Mouse (Mus musculus): ENCODE data around the gene Tada2a. TPM values are rescaled to one million over a fixed set of nuclear protein-coding genes. Genes with fewer than 3 reads are reported as not detected.

The Tada2a gene
- polyA plus RNA-seq, 1 experiment from 2014 or later, result 20.7 TPM

DNA sequence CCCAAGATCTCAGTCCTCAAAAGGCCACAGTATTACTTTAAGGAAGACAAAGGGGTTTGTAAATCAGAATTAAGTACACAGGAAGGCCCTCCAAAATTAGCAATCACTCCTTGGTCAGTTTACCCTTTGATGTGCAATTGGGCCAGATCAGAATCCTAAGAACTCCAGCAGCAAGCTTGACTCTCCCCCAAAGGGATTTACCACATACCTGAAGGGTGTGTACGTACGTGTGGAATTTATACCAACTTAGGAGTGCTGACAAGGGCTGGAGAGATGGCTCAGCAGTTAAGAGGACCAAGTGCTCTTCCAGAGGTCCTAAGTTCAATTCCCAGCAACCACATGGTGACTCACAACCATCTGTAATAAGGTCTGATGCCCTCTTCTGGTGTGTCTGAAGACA lies 67.5 kb downstream of the Tada2a start:
- 77% methylated on average over 2 of the region's 2 CpGs for WGBS
- Histone ChIP-seq H3K4me3 (ENCODE audit: low read length) (no peak overlapping the region), H3K4me2 (ENCODE audit: low read depth, low read length) (no peak overlapping the region), H3K9me3 (replicated peaks; ENCODE audit: control insufficient read depth, low read length) (no peaks in the 10 kb centered on the region), H3K36me3 (ENCODE audit: control insufficient read depth, insufficient read depth) (no peaks in the 10 kb centered on the region), H3K27ac (ENCODE audit: low read length) (no peak overlapping the region), H3K9ac (ENCODE audit: low read length) (no peak overlapping the region), H3K4me1 (ENCODE audit: control insufficient read depth, insufficient read depth, low read length) (peaks cover 14% of the 10 kb centered on the region), H3K27me3 (ENCODE audit: control insufficient read depth, insufficient read depth, low read length) (peaks cover 16% of the 10 kb centered on the region)
- ATAC-seq (replicated peaks; ENCODE audit: extremely low read depth, insufficient read depth, low FRiP score), result no peak

DNA sequence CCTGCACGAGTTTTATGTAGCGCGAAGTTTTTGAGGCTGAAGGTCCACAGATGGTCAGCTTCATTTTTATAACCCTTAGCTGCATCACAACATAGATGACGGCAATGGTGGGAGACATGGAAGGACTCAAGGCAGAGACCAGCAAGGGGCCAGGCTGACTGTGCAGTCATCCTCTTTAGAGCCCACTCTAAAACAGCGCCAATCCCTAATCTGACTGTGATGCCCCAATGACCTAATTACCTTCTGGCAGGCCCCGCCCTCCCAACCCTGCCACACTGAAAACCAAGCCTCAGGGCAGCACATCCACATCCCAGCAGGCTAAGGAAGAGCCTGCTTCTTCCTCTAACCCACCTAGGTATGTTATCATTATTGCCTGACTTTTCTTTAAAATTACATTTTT lies 68.8 kb downstream of the Tada2a start:
- no peak for ATAC-seq (replicated peaks; ENCODE audit: extremely low read depth, insufficient read depth, low FRiP score)
- H3K4me3 ChIP-seq (ENCODE audit: low read length), result no peak overlapping the region
- 82% methylated on average over 6 of the region's 6 CpGs for WGBS

DNA sequence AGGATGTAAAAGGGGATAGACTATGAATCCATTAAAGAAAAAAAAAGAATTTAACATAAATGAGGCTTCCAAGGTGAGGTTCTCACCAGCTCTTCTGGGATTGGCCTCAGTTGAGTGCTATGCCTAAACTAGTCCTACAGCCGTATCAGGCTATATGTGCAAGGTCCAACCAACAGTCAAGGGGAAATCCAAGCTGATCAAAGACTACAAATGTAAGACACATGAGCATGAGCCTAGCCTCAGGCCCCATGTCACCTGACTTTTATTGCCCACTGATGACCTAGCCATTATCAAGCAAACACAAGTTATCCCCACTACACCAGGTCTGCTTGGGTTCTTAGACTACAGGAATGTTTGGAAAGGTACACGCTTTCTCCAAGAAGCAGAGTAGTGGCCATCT lies 69.6 kb downstream of the Tada2a start:
- peaks cover 5% of the 10 kb centered on the region; the same call in 1 of the 2 replicates for H3K4me1 ChIP-seq (ENCODE audit: control insufficient read depth, insufficient read depth, low read length)
- H3K36me3 ChIP-seq (ENCODE audit: control insufficient read depth, insufficient read depth), result no peaks in the 10 kb centered on the region
- H3K9me3 ChIP-seq (replicated peaks; ENCODE audit: control insufficient read depth, low read length), result peaks cover 6% of the 10 kb centered on the region
- H3K27me3 ChIP-seq (ENCODE audit: control insufficient read depth, insufficient read depth, low read length), result peaks cover 4% of the 10 kb centered on the region; the same call in 1 of the 2 replicates
- H3K4me2 ChIP-seq (ENCODE audit: low read depth, low read length), result no peak overlapping the region
- 90% methylated on average over 2 of the region's 2 CpGs for WGBS
- no peak overlapping the region for H3K27ac ChIP-seq (ENCODE audit: low read length)
- H3K4me3 ChIP-seq (ENCODE audit: low read length), result no peak overlapping the region
- no peak overlapping the region for H3K9ac ChIP-seq (ENCODE audit: low read length)
- ATAC-seq (replicated peaks; ENCODE audit: extremely low read depth, insufficient read depth, low FRiP score), result no peak

More for the DNA sequence above, 68.8 kb downstream of the Tada2a start:
- Histone ChIP-seq H3K27ac (ENCODE audit: low read length) (no peak overlapping the region), H3K4me1 (ENCODE audit: control insufficient read depth, insufficient read depth, low read length) (peaks cover 5% of the 10 kb centered on the region; the same call in 1 of the 2 replicates), H3K9ac (ENCODE audit: low read length) (no peak overlapping the region), H3K9me3 (replicated peaks; ENCODE audit: control insufficient read depth, low read length) (peaks cover 4% of the 10 kb centered on the region), H3K36me3 (ENCODE audit: control insufficient read depth, insufficient read depth) (no peaks in the 10 kb centered on the region), H3K27me3 (ENCODE audit: control insufficient read depth, insufficient read depth, low read length) (peaks cover 7% of the 10 kb centered on the region; the same call in 1 of the 2 replicates), H3K4me2 (ENCODE audit: low read depth, low read length) (no peak overlapping the region)

DNA sequence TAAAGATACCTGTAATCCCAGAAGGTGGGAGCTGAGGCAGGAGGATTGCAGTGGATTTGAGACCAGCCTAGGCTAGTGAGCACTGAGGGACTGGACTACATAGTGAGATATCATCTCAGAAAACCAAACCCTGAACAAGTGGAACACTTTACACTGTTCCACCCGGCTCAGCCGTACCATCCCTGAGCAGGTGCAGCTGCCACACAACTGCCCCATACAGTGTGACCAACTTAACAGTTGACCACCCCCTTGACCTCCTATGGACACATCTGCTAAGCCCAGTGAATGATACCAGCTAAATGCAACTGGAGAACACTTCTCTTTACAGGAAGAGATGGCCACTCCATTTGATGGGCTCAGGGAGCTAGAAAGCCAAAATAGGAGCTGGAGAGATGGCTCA lies 72.0 kb downstream of the Tada2a start:
- no peak overlapping the region for H3K9ac ChIP-seq (ENCODE audit: low read length)
- no peaks in the 10 kb centered on the region for H3K36me3 ChIP-seq (ENCODE audit: control insufficient read depth, insufficient read depth)
- no peak overlapping the region for H3K27ac ChIP-seq (ENCODE audit: low read length)
- peaks cover 2% of the 10 kb centered on the region; the same call in 1 of the 2 replicates for H3K4me1 ChIP-seq (ENCODE audit: control insufficient read depth, insufficient read depth, low read length)
- peaks cover 4% of the 10 kb centered on the region; the same call in 1 of the 2 replicates for H3K27me3 ChIP-seq (ENCODE audit: control insufficient read depth, insufficient read depth, low read length)
- H3K9me3 ChIP-seq (replicated peaks; ENCODE audit: control insufficient read depth, low read length), result peaks cover 6% of the 10 kb centered on the region
- H3K4me3 ChIP-seq (ENCODE audit: low read length), result no peak overlapping the region
- no peak for ATAC-seq (replicated peaks; ENCODE audit: extremely low read depth, insufficient read depth, low FRiP score)
- H3K4me2 ChIP-seq (ENCODE audit: low read depth, low read length), result no peak overlapping the region
- WGBS, result 89% methylated on average over 2 of the region's 2 CpGs

DNA sequence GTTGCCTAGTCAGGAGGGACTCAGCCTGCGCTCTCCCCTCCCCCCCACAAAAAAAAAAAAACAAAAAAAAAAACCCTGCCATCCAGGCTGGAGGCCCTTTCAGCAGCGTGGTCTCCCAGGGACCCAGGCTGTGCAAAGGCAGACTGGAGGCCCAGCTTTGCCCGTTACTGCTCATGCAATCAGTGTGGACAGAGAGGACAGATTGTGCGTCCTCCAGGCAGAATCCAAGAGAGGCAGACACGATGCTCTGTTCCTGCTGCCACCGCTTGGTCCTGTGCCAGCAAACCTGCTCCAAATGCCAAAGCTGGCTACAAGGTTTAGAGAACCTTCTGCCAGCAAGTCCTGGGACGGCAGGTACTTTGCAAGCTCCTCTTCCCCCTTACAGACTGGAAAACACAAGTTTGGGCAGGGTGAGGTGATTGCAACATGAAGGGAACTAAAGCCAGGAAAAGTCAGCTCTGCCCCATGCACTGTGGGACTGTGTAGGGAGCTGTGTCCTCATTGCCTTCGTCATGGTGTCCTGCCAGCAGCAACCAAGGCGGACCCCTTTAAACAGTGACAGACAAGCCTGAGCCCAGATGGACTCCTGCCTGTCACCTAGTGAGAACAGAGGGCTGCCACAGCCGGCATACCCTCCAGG lies 75.8 kb downstream of the Tada2a start:
- H3K9me3 ChIP-seq (replicated peaks; ENCODE audit: control insufficient read depth, low read length), result peaks cover 6% of the 10 kb centered on the region
- ATAC-seq (replicated peaks; ENCODE audit: extremely low read depth, insufficient read depth, low FRiP score), result no peak; the same call in 1 of the 2 replicates
- H3K27me3 ChIP-seq (ENCODE audit: control insufficient read depth, insufficient read depth, low read length), result no peaks in the 10 kb centered on the region
- H3K36me3 ChIP-seq (ENCODE audit: control insufficient read depth, insufficient read depth), result no peaks in the 10 kb centered on the region
- no peak overlapping the region for H3K9ac ChIP-seq (ENCODE audit: low read length)
- H3K4me3 ChIP-seq (ENCODE audit: low read length), result no peak overlapping the region
- 0 out of 2 replicates have a peak, but pooled peaks cover 2% of the 10 kb centered on the region for H3K4me1 ChIP-seq (ENCODE audit: control insufficient read depth, insufficient read depth, low read length)
- H3K27ac ChIP-seq (ENCODE audit: low read length), result no peak overlapping the region
- WGBS, result 49% methylated on average over 10 of the region's 10 CpGs
- H3K4me2 ChIP-seq (ENCODE audit: low read depth, low read length), result no peak overlapping the region

DNA sequence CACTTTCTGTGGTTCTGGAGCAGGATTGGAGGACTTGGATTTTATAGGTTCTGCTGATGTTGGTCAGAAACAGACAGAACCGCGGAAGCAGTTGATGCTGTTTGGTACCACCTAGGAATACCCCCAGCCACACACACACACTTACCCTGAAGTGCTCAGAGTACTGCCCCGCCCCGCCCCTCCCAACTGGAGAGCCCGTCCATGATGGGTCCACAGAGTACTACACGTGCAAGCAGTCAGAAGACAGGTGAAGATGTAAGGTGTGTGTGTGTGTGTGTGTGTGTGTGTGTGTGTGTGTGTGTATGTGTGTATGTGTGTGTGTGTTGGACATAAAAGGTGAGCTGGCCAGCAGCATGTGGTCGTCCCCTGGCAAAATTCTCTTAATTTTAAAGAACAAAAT lies 76.3 kb downstream of the Tada2a start:
- 84% methylated on average over 7 of the region's 7 CpGs for WGBS
- Histone ChIP-seq H3K27ac (ENCODE audit: low read length) (no peak overlapping the region), H3K36me3 (ENCODE audit: control insufficient read depth, insufficient read depth) (no peaks in the 10 kb centered on the region), H3K4me3 (ENCODE audit: low read length) (no peak overlapping the region), H3K9ac (ENCODE audit: low read length) (no peak overlapping the region), H3K9me3 (replicated peaks; ENCODE audit: control insufficient read depth, low read length) (peaks cover 6% of the 10 kb centered on the region), H3K4me1 (ENCODE audit: control insufficient read depth, insufficient read depth, low read length) (0 out of 2 replicates have a peak, but pooled peaks cover 2% of the 10 kb centered on the region), H3K27me3 (ENCODE audit: control insufficient read depth, insufficient read depth, low read length) (peaks cover 1% of the 10 kb centered on the region; the same call in 1 of the 2 replicates), H3K4me2 (ENCODE audit: low read depth, low read length) (no peak overlapping the region)
- no peak for ATAC-seq (replicated peaks; ENCODE audit: extremely low read depth, insufficient read depth, low FRiP score)

DNA sequence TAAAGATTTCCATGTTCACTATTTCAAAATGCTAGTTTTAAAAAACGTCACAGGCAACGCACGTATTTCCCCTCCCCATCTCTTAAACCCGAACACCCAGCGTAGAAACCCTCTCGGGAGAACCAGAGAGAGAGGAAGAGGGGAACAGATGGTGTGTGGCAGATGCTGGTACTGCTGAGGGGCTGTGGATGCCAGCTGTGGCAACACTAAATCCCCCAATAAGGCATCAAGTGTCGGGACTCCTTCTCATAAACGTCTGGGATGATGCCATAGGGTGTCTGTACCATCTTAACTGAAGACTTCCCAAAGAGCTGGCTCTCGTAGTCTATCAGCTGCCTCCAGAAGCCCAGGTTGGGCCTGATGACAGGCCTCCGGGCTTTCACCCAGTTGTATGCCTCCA lies 81.0 kb downstream of the Tada2a start:
- H3K9ac ChIP-seq (ENCODE audit: low read length), result no peak overlapping the region
- no peak overlapping the region for H3K4me2 ChIP-seq (ENCODE audit: low read depth, low read length)
- H3K27ac ChIP-seq (ENCODE audit: low read length), result no peak overlapping the region
- no peaks in the 10 kb centered on the region for H3K36me3 ChIP-seq (ENCODE audit: control insufficient read depth, insufficient read depth)
- H3K9me3 ChIP-seq (replicated peaks; ENCODE audit: control insufficient read depth, low read length), result no peaks in the 10 kb centered on the region
- H3K27me3 ChIP-seq (ENCODE audit: control insufficient read depth, insufficient read depth, low read length), result peaks cover 4% of the 10 kb centered on the region; the same call in 1 of the 2 replicates
- no peak for ATAC-seq (replicated peaks; ENCODE audit: extremely low read depth, insufficient read depth, low FRiP score)
- no peak overlapping the region for H3K4me3 ChIP-seq (ENCODE audit: low read length)
- whole genome bisulfite sequencing, result 83% methylated on average over 10 of the region's 10 CpGs
- no peaks in the 10 kb centered on the region for H3K4me1 ChIP-seq (ENCODE audit: control insufficient read depth, insufficient read depth, low read length)

DNA sequence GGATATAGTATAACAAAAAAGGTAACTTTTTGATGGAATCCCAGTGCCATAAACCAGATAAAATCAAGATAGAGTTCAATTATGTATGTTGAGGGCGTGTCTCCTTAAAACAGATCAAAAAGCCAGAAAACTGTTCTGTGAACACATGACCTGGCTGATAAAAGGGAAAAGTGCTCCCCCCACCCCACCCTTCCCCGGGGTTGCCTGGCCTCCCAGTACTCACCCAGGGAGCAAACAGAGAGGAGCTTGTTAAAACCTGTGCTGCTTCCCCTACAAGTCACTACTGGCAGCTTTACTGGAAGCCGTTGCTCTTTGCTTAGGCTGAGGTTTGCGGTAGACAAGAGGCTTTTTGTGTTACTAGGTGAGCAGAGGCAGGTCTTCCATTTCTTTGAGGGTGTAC lies 82.1 kb downstream of the Tada2a start:
- ATAC-seq (replicated peaks; ENCODE audit: extremely low read depth, insufficient read depth, low FRiP score), result no peak
- Histone ChIP-seq H3K36me3 (ENCODE audit: control insufficient read depth, insufficient read depth) (0 out of 2 replicates have a peak, but pooled peaks cover 2% of the 10 kb centered on the region), H3K4me3 (ENCODE audit: low read length) (no peak overlapping the region), H3K27ac (ENCODE audit: low read length) (no peak overlapping the region), H3K9ac (ENCODE audit: low read length) (no peak overlapping the region), H3K9me3 (replicated peaks; ENCODE audit: control insufficient read depth, low read length) (no peaks in the 10 kb centered on the region), H3K4me1 (ENCODE audit: control insufficient read depth, insufficient read depth, low read length) (no peaks in the 10 kb centered on the region), H3K27me3 (ENCODE audit: control insufficient read depth, insufficient read depth, low read length) (peaks cover 4% of the 10 kb centered on the region; the same call in 1 of the 2 replicates), H3K4me2 (ENCODE audit: low read depth, low read length) (no peak overlapping the region)
- WGBS, result 62% methylated on average over 4 of the region's 4 CpGs

DNA sequence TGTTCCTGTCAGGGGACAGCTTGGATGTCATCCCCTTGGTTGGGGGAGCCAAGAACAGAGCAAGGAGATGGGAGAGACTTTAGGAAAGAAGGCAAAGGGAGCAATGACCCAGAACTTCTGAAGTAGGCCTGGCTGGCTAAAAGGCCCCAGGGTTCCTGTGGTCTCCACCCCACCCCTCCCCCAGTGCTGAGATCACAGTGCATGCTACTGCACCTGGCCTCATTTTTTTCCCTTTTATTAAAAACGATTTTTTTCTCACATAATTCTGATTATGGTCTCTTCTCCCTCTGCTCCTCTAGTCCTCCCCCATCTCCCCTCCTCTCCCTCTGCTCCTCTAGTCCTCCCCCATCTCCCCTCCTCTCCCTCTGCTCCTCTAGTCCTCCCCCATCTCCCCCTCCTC lies 84.4 kb downstream of the Tada2a start:
- no peak overlapping the region for H3K27ac ChIP-seq (ENCODE audit: low read length)
- 27% methylated on average over 1 of the region's 1 CpGs for WGBS

More for the DNA sequence above, 84.4 kb downstream of the Tada2a start:
- H3K9ac ChIP-seq (ENCODE audit: low read length), result no peak overlapping the region
- no peaks in the 10 kb centered on the region for H3K9me3 ChIP-seq (replicated peaks; ENCODE audit: control insufficient read depth, low read length)
- no peak overlapping the region for H3K4me3 ChIP-seq (ENCODE audit: low read length)
- no peak for ATAC-seq (replicated peaks; ENCODE audit: extremely low read depth, insufficient read depth, low FRiP score)
- peaks cover 4% of the 10 kb centered on the region; the same call in 1 of the 2 replicates for H3K27me3 ChIP-seq (ENCODE audit: control insufficient read depth, insufficient read depth, low read length)
- H3K36me3 ChIP-seq (ENCODE audit: control insufficient read depth, insufficient read depth), result peaks cover 12% of the 10 kb centered on the region
- no peaks in the 10 kb centered on the region; the same call in 1 of the 2 replicates for H3K4me1 ChIP-seq (ENCODE audit: control insufficient read depth, insufficient read depth, low read length)
- no peak overlapping the region for H3K4me2 ChIP-seq (ENCODE audit: low read depth, low read length)
